Mouse (Mus musculus): ENCODE data around the gene 2900011O08Rik. TPM values are rescaled to one million over a fixed set of nuclear protein-coding genes. Genes with fewer than 3 reads are reported as not detected.

Gene 2900011O08Rik
- polyA plus RNA-seq, 1 experiment, result 209 TPM

DNA sequence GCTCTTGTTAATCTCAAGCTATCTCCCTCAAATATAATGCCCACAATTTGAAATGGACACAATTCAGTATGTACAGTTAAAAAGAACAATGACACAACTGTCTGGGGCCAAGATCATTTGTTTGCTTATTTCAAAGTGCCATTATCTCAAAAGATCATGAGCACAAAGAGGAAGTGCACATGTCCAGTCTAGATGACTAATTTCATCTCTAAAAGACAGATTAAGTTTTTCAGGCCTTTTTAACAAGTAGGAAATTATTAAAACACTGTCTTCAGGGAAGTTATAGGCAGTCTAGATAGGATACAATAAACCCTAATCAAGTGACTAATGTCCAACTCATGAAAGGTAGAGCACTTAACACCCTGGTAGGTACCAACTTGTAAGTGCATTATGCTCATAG, 142.6 kb downstream of the 2900011O08Rik start:
- DNase-seq (ENCODE audit: extremely low spot score in 1 of 2, low spot score in 1 of 2), result no peak

DNA sequence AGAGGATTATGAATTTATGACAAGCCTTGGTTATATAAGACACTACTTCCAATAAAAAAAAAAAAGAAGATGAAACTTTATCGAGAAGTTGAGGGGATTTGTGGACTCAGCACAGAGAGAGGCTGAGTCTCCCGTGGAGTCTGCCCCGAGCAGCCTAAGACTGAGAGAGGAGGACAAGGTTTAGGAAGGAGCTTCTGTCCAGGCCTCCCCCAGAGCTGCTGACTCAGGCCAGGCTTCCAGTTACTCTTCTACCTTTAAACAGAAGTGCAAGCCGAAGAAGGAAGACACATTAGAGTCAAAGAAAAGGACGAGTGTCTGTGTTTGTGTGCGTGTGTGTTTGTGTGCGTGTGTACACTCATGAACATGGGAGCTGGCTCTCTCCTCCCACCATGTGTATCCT, 144.4 kb downstream of the 2900011O08Rik start:
- DNase-seq (ENCODE audit: extremely low spot score in 1 of 2, low spot score in 1 of 2), result no peak

DNA sequence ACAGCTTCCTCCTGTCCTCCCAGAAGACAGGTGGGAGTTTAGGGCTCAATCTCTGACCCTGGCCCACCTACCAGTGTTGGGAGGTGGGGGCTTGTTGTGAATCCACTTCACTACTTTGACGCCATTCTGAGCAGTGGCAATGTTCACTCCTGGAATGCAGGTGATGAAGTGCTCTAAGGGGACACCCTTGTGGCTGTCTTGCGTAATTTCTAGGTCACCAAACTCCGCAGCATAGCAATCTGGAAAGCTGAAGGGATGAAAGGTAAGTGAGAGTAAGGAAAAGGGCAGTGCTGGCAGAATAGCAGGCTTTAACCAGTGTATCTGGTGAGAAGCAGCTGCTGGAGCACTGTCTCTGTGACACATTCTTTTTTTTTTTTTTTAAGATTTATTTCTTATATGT, 145.0 kb downstream of the 2900011O08Rik start:
- no peak for DNase-seq (ENCODE audit: extremely low spot score in 1 of 2, low spot score in 1 of 2)

DNA sequence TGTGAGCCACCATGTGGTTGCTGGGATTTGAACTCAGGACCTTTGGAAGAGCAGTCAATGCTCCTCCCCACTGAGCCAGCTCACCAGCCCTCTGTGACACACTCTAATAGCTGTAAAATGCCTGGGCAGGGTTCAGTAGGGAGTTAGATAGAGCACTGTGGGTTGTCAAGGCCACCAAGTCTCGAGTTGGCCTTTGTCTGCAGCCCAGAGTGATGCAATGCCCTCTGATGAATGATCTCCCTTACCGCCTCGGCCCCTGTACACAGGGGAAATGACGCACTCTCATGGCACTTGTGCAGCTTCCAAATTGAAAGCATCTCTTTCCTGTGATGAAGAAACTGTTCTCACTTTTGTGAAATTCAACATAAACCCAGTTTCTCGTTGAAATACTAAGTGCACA, 145.4 kb downstream of the 2900011O08Rik start:
- no peak for DNase-seq (ENCODE audit: extremely low spot score in 1 of 2, low spot score in 1 of 2)

DNA sequence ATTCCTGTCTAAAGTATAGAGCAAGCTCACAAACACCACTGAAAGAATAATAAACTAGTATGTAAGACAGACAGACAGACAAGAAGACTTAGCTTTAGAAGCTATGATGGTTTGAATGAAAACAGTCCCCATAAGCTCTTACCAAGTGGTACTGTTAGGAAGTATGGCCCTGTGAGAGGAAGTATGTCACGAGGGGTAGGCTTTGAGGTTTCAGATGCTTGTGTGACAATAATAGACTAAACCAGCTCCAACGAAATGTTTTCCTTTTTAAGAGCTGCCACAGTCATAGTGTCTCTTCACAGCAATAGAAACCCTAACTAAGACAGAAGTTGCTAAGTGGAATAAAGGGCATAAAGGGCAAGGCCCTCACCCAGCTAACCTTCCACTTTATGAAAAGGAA, 148.6 kb downstream of the 2900011O08Rik start:
- no peak for DNase-seq (ENCODE audit: extremely low spot score in 1 of 2, low spot score in 1 of 2)

DNA sequence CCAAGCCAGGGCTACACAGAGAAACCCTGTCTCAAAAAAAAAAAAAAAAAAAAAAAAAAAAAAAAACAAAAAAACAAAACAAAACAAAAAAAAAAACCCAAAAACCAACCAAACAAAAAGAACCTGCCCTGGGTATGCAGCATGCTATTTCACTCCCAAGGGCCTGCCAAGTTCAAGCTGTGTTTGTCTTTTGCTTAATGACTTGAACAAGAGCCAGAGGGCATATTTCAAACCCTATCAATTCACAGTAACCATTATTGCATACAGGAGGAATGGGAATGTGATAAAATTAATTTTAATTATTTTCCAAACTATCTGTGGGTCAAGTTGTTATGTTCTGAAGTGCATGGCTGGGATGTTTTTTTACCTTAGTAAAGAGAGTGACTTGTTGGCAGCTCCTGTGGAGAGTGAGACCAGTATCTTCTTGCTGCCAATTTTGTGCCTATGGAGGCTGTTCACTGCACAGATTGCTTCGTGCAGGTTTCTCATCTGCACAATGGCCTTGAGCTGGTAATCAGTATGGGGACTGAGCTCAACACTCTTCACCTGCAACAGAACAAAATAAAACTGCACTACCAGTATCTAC, 151.7 kb downstream of the 2900011O08Rik start:
- DNase-seq (ENCODE audit: extremely low spot score in 1 of 2, low spot score in 1 of 2), result no peak

DNA sequence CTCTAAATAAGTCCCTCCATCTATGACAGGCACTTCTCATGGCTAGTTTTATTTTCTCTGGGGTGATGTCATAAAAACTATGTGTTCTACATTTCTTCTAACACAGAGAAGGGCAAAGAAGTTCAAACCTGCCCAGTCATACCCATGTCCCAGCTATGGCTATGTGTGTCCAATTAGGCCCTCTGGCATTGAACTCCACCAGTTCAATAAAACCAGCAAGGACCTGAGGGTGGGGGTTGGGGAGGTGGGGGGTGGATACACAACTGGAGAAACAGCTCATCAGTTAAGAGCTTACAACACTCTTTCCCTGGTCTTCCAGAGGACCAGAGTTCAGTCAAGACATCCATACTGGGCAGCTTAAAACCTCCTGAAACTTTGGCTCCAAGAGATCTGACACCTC, 152.7 kb downstream of the 2900011O08Rik start:
- DNase-seq (ENCODE audit: extremely low spot score in 1 of 2, low spot score in 1 of 2), result no peak

DNA sequence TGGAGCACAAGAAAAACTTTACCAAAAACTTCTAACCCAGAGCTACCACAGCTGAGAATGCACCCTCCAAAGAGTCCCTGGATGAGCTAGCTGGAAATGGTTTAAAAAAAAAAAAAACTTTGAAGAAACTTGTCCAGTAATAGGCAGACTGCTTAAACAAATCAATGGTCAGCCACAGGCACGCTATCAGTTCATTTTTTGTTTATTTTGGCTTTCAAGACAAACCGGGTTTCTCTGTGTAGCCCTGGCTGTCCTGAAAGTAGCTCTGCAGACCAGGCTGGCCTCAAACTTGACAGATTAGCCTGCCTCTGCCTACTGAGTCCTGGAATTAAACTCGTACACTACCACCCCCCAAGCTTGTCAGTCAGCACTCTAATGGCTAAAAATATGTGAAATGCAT, 156.9 kb downstream of the 2900011O08Rik start:
- no peak for DNase-seq (ENCODE audit: extremely low spot score in 1 of 2, low spot score in 1 of 2)

DNA sequence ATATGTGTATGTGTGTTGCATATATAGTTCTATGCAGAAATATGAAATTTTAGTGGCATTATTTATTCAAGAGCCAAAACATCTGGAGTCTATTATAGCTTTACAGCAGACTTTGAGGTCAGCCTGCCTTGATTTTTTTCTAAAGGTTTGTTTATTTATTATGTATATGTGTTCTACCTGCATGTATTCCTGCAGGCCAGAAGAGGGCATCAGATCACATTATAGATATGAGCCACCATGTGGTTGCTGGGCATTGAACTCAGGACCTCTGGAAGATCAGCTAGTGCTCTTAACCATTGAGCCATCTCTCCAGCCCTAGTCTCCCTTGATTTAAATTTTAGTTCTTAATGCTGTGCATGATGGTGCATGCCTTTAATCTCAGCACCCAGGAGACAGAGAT, 161.3 kb downstream of the 2900011O08Rik start:
- DNase-seq (ENCODE audit: extremely low spot score in 1 of 2, low spot score in 1 of 2), result no peak

Other genes starting within 250 kb of the 2900011O08Rik start
- 31.8 and 33.0 TPM in 2 replicates for gene Rrn3, start 205.9 kb upstream of the 2900011O08Rik start, polyA plus RNA-seq (2012; rRNA removed)
- gene Ntan1, start 167.8 kb upstream of the 2900011O08Rik start, polyA plus RNA-seq (2012; rRNA removed), result 97.1 and 115 TPM in 2 replicates
- 71.9 and 72.0 TPM in 2 replicates for gene Pdxdc1, start 83.5 kb upstream of the 2900011O08Rik start, polyA plus RNA-seq (2012; rRNA removed)
- 45.7 TPM in 2 replicates for gene Mpv17l, start 83.4 kb upstream of the 2900011O08Rik start, polyA plus RNA-seq (2012; rRNA removed)
- gene Ifitm7, start 284 bp downstream of the 2900011O08Rik start, polyA plus RNA-seq (2012; rRNA removed), result 1.6 and 2.0 TPM in 2 replicates
- 27.1 and 27.3 TPM in 2 replicates for gene Nde1, start 176.7 kb downstream of the 2900011O08Rik start, polyA plus RNA-seq (2012; rRNA removed)
- gene Marf1, start 176.7 kb downstream of the 2900011O08Rik start, polyA plus RNA-seq (2012; rRNA removed), result 39.0 and 40.5 TPM in 2 replicates

Data from frontal cortex, adult 2 months (tissue).